Mouse (Mus musculus): ENCODE data around the gene Pkp4. TPM values are rescaled to one million over a fixed set of nuclear protein-coding genes. Genes with fewer than 3 reads are reported as not detected.

Gene Pkp4
- polyA plus RNA-seq, 1 experiment from 2014 or later: 16.2 TPM

- H3K27ac ChIP-seq (ENCODE audit: low read depth, low read length): no peak overlapping the region
- H3K4me2 ChIP-seq (ENCODE audit: low read depth): no peak overlapping the region
- H3K36me3 ChIP-seq (ENCODE audit: control insufficient read depth, insufficient read depth, low read length): peaks cover 3% of the 10 kb centered on the region
- 79% methylated on average over 12 of the region's 12 CpGs for WGBS
- ATAC-seq (ENCODE audit: insufficient read depth, low FRiP score, low TSS enrichment) (no peak), DNase-seq (ENCODE audit: low spot score) (no peak)
- H3K9me3 ChIP-seq (ENCODE audit: control insufficient read depth, low read length): no peaks in the 10 kb centered on the region
- H3K4me1 ChIP-seq (ENCODE audit: control insufficient read depth, insufficient read depth, low read length): no peaks in the 10 kb centered on the region
- no peak overlapping the region for H3K9ac ChIP-seq (ENCODE audit: low read length)
- H3K27me3 ChIP-seq (ENCODE audit: control insufficient read depth, insufficient read depth, low read length): no peaks in the 10 kb centered on the region
- H3K4me3 ChIP-seq (ENCODE audit: low read depth, low read length): no peak overlapping the region
Measured at GRCm38 (mm10) chr2:59346443-59346842, 185.8 kb downstream of the Pkp4 start.

GRCm38 (mm10) chr2:59348585-59348984, 187.9 kb downstream of the Pkp4 start:
- no peak overlapping the region for H3K4me3 ChIP-seq (ENCODE audit: low read depth, low read length)
- H3K27me3 ChIP-seq (ENCODE audit: control insufficient read depth, insufficient read depth, low read length): no peaks in the 10 kb centered on the region
- H3K4me2 ChIP-seq (ENCODE audit: low read depth): no peak overlapping the region
- ATAC-seq (ENCODE audit: insufficient read depth, low FRiP score, low TSS enrichment) (no peak), DNase-seq (ENCODE audit: low spot score) (no peak)
- no peak overlapping the region for H3K9ac ChIP-seq (ENCODE audit: low read length)
- 88% methylated on average over 8 of the region's 8 CpGs for WGBS
- no peak overlapping the region for H3K27ac ChIP-seq (ENCODE audit: low read depth, low read length)
- no peaks in the 10 kb centered on the region for H3K4me1 ChIP-seq (ENCODE audit: control insufficient read depth, insufficient read depth, low read length)
- H3K36me3 ChIP-seq (ENCODE audit: control insufficient read depth, insufficient read depth, low read length): peaks cover 3% of the 10 kb centered on the region
- H3K9me3 ChIP-seq (ENCODE audit: control insufficient read depth, low read length): no peaks in the 10 kb centered on the region

- no peak for DNase-seq (ENCODE audit: low spot score)
- Histone ChIP-seq H3K36me3 (ENCODE audit: control insufficient read depth, insufficient read depth, low read length) (no peaks in the 10 kb centered on the region; the same call in 1 of the 2 replicates), H3K9me3 (ENCODE audit: control insufficient read depth, low read length) (no peaks in the 10 kb centered on the region), H3K4me1 (ENCODE audit: control insufficient read depth, insufficient read depth, low read length) (no peaks in the 10 kb centered on the region), H3K27ac (ENCODE audit: low read depth, low read length) (no peak overlapping the region), H3K4me3 (ENCODE audit: low read depth, low read length) (no peak overlapping the region), H3K4me2 (ENCODE audit: low read depth) (no peak overlapping the region), H3K27me3 (ENCODE audit: control insufficient read depth, insufficient read depth, low read length) (no peaks in the 10 kb centered on the region), H3K9ac (ENCODE audit: low read length) (no peak overlapping the region)
- 53% methylated on average over 3 of the region's 3 CpGs for WGBS
- no peak for ATAC-seq (ENCODE audit: insufficient read depth, low FRiP score, low TSS enrichment)
Measured at GRCm38 (mm10) chr2:59350094-59350493, 189.4 kb downstream of the Pkp4 start.

GRCm38 (mm10) chr2:59351303-59352099, 190.9 kb downstream of the Pkp4 start:
- no peaks in the 10 kb centered on the region for H3K27me3 ChIP-seq (ENCODE audit: control insufficient read depth, insufficient read depth, low read length)
- H3K9ac ChIP-seq (ENCODE audit: low read length): no peak overlapping the region
- 72% methylated on average over 16 of the region's 16 CpGs for WGBS
- no peaks in the 10 kb centered on the region for H3K4me1 ChIP-seq (ENCODE audit: control insufficient read depth, insufficient read depth, low read length)
- no peak overlapping the region for H3K4me2 ChIP-seq (ENCODE audit: low read depth)
- DNase-seq (ENCODE audit: low spot score): no peak
- no peaks in the 10 kb centered on the region; the same call in 1 of the 2 replicates for H3K36me3 ChIP-seq (ENCODE audit: control insufficient read depth, insufficient read depth, low read length)
- H3K4me3 ChIP-seq (ENCODE audit: low read depth, low read length): no peak overlapping the region
- no peak overlapping the region for H3K27ac ChIP-seq (ENCODE audit: low read depth, low read length)
- H3K9me3 ChIP-seq (ENCODE audit: control insufficient read depth, low read length): no peaks in the 10 kb centered on the region
- no peak for ATAC-seq (ENCODE audit: insufficient read depth, low FRiP score, low TSS enrichment)

- DNase-seq (ENCODE audit: low spot score) (no peak), ATAC-seq (ENCODE audit: insufficient read depth, low FRiP score, low TSS enrichment) (no peak)
- Histone ChIP-seq H3K27ac (ENCODE audit: low read depth, low read length) (no peak overlapping the region), H3K4me3 (ENCODE audit: low read depth, low read length) (no peak overlapping the region), H3K9ac (ENCODE audit: low read length) (no peak overlapping the region), H3K4me1 (ENCODE audit: control insufficient read depth, insufficient read depth, low read length) (no peaks in the 10 kb centered on the region), H3K36me3 (ENCODE audit: control insufficient read depth, insufficient read depth, low read length) (no peaks in the 10 kb centered on the region), H3K4me2 (ENCODE audit: low read depth) (no peak overlapping the region), H3K9me3 (ENCODE audit: control insufficient read depth, low read length) (no peaks in the 10 kb centered on the region), H3K27me3 (ENCODE audit: control insufficient read depth, insufficient read depth, low read length) (no peaks in the 10 kb centered on the region)
- WGBS: 69% methylated on average over 3 of the region's 3 CpGs
Measured at GRCm38 (mm10) chr2:59353821-59354220, 193.2 kb downstream of the Pkp4 start.

- no peaks in the 10 kb centered on the region for H3K9me3 ChIP-seq (ENCODE audit: control insufficient read depth, low read length)
- no peaks in the 10 kb centered on the region for H3K36me3 ChIP-seq (ENCODE audit: control insufficient read depth, insufficient read depth, low read length)
- no peaks in the 10 kb centered on the region for H3K4me1 ChIP-seq (ENCODE audit: control insufficient read depth, insufficient read depth, low read length)
- no peaks in the 10 kb centered on the region for H3K27me3 ChIP-seq (ENCODE audit: control insufficient read depth, insufficient read depth, low read length)
- H3K27ac ChIP-seq (ENCODE audit: low read depth, low read length): no peak overlapping the region
- no peak overlapping the region for H3K4me2 ChIP-seq (ENCODE audit: low read depth)
- WGBS: 89% methylated on average over 5 of the region's 5 CpGs
- ATAC-seq (ENCODE audit: insufficient read depth, low FRiP score, low TSS enrichment) (no peak), DNase-seq (ENCODE audit: low spot score) (no peak)
- H3K9ac ChIP-seq (ENCODE audit: low read length): no peak overlapping the region
- H3K4me3 ChIP-seq (ENCODE audit: low read depth, low read length): no peak overlapping the region
Measured at GRCm38 (mm10) chr2:59355531-59356289, 195.1 kb downstream of the Pkp4 start.

- WGBS: 74% methylated on average over 9 of the region's 9 CpGs
Measured at GRCm38 (mm10) chr2:59359760-59360342, 199.2 kb downstream of the Pkp4 start.

GRCm38 (mm10) chr2:59361350-59361780, 200.7 kb downstream of the Pkp4 start:
- DNase-seq (ENCODE audit: low spot score) (no peak), ATAC-seq (ENCODE audit: insufficient read depth, low FRiP score, low TSS enrichment) (no peak)
- Histone ChIP-seq H3K4me3 (ENCODE audit: low read depth, low read length) (no peak overlapping the region), H3K27ac (ENCODE audit: low read depth, low read length) (no peak overlapping the region), H3K9me3 (ENCODE audit: control insufficient read depth, low read length) (no peaks in the 10 kb centered on the region), H3K4me1 (ENCODE audit: control insufficient read depth, insufficient read depth, low read length) (no peaks in the 10 kb centered on the region), H3K9ac (ENCODE audit: low read length) (no peak overlapping the region), H3K4me2 (ENCODE audit: low read depth) (no peak overlapping the region), H3K27me3 (ENCODE audit: control insufficient read depth, insufficient read depth, low read length) (no peaks in the 10 kb centered on the region), H3K36me3 (ENCODE audit: control insufficient read depth, insufficient read depth, low read length) (no peaks in the 10 kb centered on the region)
- 46% methylated on average over 4 of the region's 4 CpGs for WGBS

More at GRCm38 (mm10) chr2:59359760-59360342, 199.2 kb downstream of the Pkp4 start:
- H3K27ac ChIP-seq (ENCODE audit: low read depth, low read length): no peak overlapping the region
- no peak for ATAC-seq (ENCODE audit: insufficient read depth, low FRiP score, low TSS enrichment)
- H3K27me3 ChIP-seq (ENCODE audit: control insufficient read depth, insufficient read depth, low read length): no peaks in the 10 kb centered on the region
- H3K4me3 ChIP-seq (ENCODE audit: low read depth, low read length): no peak overlapping the region
- H3K4me2 ChIP-seq (ENCODE audit: low read depth): no peak overlapping the region
- H3K9me3 ChIP-seq (ENCODE audit: control insufficient read depth, low read length): no peaks in the 10 kb centered on the region
- H3K4me1 ChIP-seq (ENCODE audit: control insufficient read depth, insufficient read depth, low read length): no peaks in the 10 kb centered on the region
- no peak for DNase-seq (ENCODE audit: low spot score)
- no peak overlapping the region for H3K9ac ChIP-seq (ENCODE audit: low read length)
- no peaks in the 10 kb centered on the region for H3K36me3 ChIP-seq (ENCODE audit: control insufficient read depth, insufficient read depth, low read length)

Measured in neural tube, embryonic 11.5 days (tissue).